Mouse (Mus musculus) kidney, postnatal 36 days (tissue): ENCODE measurements around the gene Sctr.

ENCODE experiments used
- DNase-seq, 2 experiments: peaks; one replicate each; pipeline ENCODE4 v3.0.0; 2021 to 2022; ENCODE audit warnings: mixed read lengths in 2 of 2

The Sctr gene

GRCm38 (mm10) chr1:120109741-120110432, 103.2 kb downstream of the Sctr start:
- DNase-seq: peak; percentile 84 to 85

- DNase-seq: peak; percentile 46 to 58
Measured at GRCm38 (mm10) chr1:120111766-120112165, 105.1 kb downstream of the Sctr start.

GRCm38 (mm10) chr1:120112251-120113187, 105.8 kb downstream of the Sctr start:
- DNase-seq: peak in 1 of 2 experiments; percentile 32
